9 mouse cellular contexts compared by ENCODE assay signal in the genomic region with DNA sequence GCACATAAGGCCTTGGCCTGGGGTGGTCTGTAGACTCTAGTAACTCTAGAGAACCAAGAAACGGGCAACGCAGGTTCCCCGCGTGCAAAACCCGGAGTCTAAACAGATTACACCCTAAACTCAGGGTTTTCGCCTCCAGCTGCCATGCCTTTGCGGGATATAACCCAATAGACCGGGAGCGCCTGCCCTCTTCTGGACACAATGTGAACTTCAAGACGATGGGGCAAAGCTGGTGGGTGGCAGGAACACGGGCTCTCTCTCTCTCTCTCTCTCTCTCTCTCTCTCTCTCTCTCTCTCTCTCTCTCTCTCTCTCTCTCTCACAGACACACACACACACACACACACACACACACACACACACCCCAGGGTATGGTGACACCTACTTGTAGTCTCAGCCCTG. TPM values are rescaled to one million over a fixed set of nuclear protein-coding genes. Genes with fewer than 3 reads are reported as not detected.
DNase-seq lines count a peak whose midpoint lies in the region; ATAC-seq lines count a peak whose summit lies in the region.
"Had no signal": no experiment of that assay in that cellular context is flagged by ENCODE, and none has a peak within 500 bp of the region (broad histone marks: within the 10 kb centered on the region; RNA-seq: fewer than 3 reads in every experiment).

No protein-coding gene starts in this region.

- H3K4me1 ChIP-seq in midbrain, embryonic 14.5 days (ENCODE audit: control insufficient read depth, insufficient read depth, low read length), result no peaks in the 10 kb centered on the region

- H3K4me3 ChIP-seq in midbrain, embryonic 14.5 days (replicated peaks; ENCODE audit: low read depth, low read length), result no peak overlapping the region
- H3K4me3 ChIP-seq: myocyte had no signal

- no peak overlapping the region for H3K4me2 ChIP-seq in midbrain, embryonic 14.5 days (ENCODE audit: low read length)

- no peak for ATAC-seq in midbrain, embryonic 14.5 days (ENCODE audit: low FRiP score, low TSS enrichment)

- H3K9me3 ChIP-seq in midbrain, embryonic 14.5 days (ENCODE audit: control insufficient read depth, low read length), result no peaks in the 10 kb centered on the region

- H3K36me3 ChIP-seq in midbrain, embryonic 14.5 days (ENCODE audit: control insufficient read depth, insufficient read depth, low read length), result no peaks in the 10 kb centered on the region

- WGBS in midbrain, embryonic 14.5 days, result under 1% methylated on average over 11 of the region's 11 CpGs

- H3K9ac ChIP-seq in midbrain, embryonic 14.5 days (replicated peaks; ENCODE audit: low read length), result no peak overlapping the region

- no peak overlapping the region for H3K27ac ChIP-seq in midbrain, embryonic 14.5 days (replicated peaks; ENCODE audit: low read depth, low read length)

- DNase-seq in layer of hippocampus, adult 11-12 months (ENCODE audit: low spot score), result peak; percentile 47
- DNase-seq in layer of hippocampus, adult 9-11 months, result no peak
- peak; percentile 56 for DNase-seq in Muller cell, postnatal 12 days (ENCODE audit: inconsistent ontology term)
- peak; percentile 76 to 86 for DNase-seq in cerebellum, postnatal 14 days
- peak; percentile 58 for DNase-seq in gastrocnemius, postnatal 14 days
- DNase-seq in left cerebral cortex, adult 18-20 months (ENCODE audit: low spot score in 2 of 2), result peak; percentile 35 to 71
- peak; percentile 89 for DNase-seq in midbrain, embryonic 14.5 days
- DNase-seq in thymus, postnatal 0 days (ENCODE audit: low spot score), result peak; percentile 78

- intact Hi-C loops in gastrocnemius, postnatal 14 days (cut with DNase I; ENCODE audit: low total_unique reads), result no loop called here

- H3K27me3 ChIP-seq in midbrain, embryonic 14.5 days (ENCODE audit: control insufficient read depth, insufficient read depth, low read length), result peaks cover 52% of the 10 kb centered on the region

RNA-seq across cellular contexts. Expression of gene Onecut3, which starts 11.6 kb away (rescaled TPM):
- total RNA-seq in gastrocnemius, postnatal 14 days (2021), result not detected
- not detected for total RNA-seq in left cerebral cortex, adult 18-20 months (2021)
- 2.2 and 2.4 TPM in 2 replicates for polyA plus RNA-seq in midbrain, embryonic 14.5 days (2014; fragmentation: Nextera tagmentation; extraction: Ambion mirVana)
- polyA plus RNA-seq in thymus, postnatal 0 days (2015; fragmentation: Nextera tagmentation; extraction: Ambion mirVana), result not detected in 2 replicates
- polyA plus RNA-seq: myocyte had no signal

RNA-seq across cellular contexts. Expression of gene Atp8b3, which starts 32.7 kb away (rescaled TPM):
- total RNA-seq in gastrocnemius, postnatal 14 days (2021), result not detected
- under 1 TPM; 0.12 to 0.21 TPM for total RNA-seq in left cerebral cortex, adult 18-20 months (2021)
- polyA plus RNA-seq in midbrain, embryonic 14.5 days (2014; fragmentation: Nextera tagmentation; extraction: Ambion mirVana), result 0.76 and 0.78 TPM in 2 replicates
- not detected in 2 replicates for polyA plus RNA-seq in thymus, postnatal 0 days (2015; fragmentation: Nextera tagmentation; extraction: Ambion mirVana)

RNA-seq across cellular contexts. Expression of gene Rexo1, which starts 55.1 kb away (rescaled TPM):
- 10 to 100 TPM in 1 of 2 experiments, 1 to 10 TPM in 1; 9.8 to 11.1 TPM for total RNA-seq in gastrocnemius, postnatal 14 days (2021)
- total RNA-seq in left cerebral cortex, adult 18-20 months (2021), result 10 to 100 TPM; 41.4 to 42.3 TPM
- 31.7 and 34.2 TPM in 2 replicates for polyA plus RNA-seq in midbrain, embryonic 14.5 days (2014; fragmentation: Nextera tagmentation; extraction: Ambion mirVana)
- 24.1 and 25.5 TPM in 2 replicates for polyA plus RNA-seq in thymus, postnatal 0 days (2015; fragmentation: Nextera tagmentation; extraction: Ambion mirVana)
